Mouse (Mus musculus) megakaryocyte, embryonic 14.5 days (primary cell): ENCODE data around the gene Olfr1446.

Source experiments
- FLI1 ChIP-seq: IDR thresholded peaks from 2 replicates; pipeline ENCODE4 v1.6.1; 2012; ENCODE audit warnings: low read length, inconsistent platforms, mixed read lengths
- GATA1 ChIP-seq: IDR thresholded peaks from 3 replicates; pipeline ENCODE4 v1.6.1; 2012; ENCODE audit warnings: mixed read lengths, low read length, inconsistent platforms, borderline replicate concordance

- TF ChIP-seq GATA1, result no peak
- no peak for TF ChIP-seq FLI1
These were observed 46.9 kb downstream of the Olfr1446 start, which contains the start of gene Gm5244 for GRCm38 (mm10) chr19:12846382-12846781.
